In genomic region chr10:61474344-61474743, GRCm38 (mm10) we compare ENCODE assay signal across 11 mouse cellular contexts. TPM values are rescaled to one million over a fixed set of nuclear protein-coding genes. Genes with fewer than 3 reads are reported as not detected.
DNase-seq lines count a peak whose midpoint lies in the region; ATAC-seq and TF ChIP-seq lines count a peak whose summit lies in the region.
"Had no signal": no experiment of that assay in that cellular context is flagged by ENCODE, and none has a peak within 500 bp of the region (broad histone marks: within the 10 kb centered on the region; RNA-seq: fewer than 3 reads in every experiment).

No protein-coding gene starts in this region.

- DNase-seq in lung, postnatal 0 days (ENCODE audit: low spot score) = peak; percentile 46
- no peak for DNase-seq in lung, postnatal 10 days
- DNase-seq in forebrain, embryonic 14.5 days (ENCODE audit: low spot score) = no peak
- peak; percentile 12 for DNase-seq in induced T-regulatory cell, adult 2 months (ENCODE audit: low read depth)
- no peak for DNase-seq in cerebellum, postnatal 10 days
- DNase-seq in left cerebral cortex, postnatal 25 days (ENCODE audit: low spot score in 2 of 2) = no peak
- DNase-seq: kidney, postnatal 4 days; lung, embryonic 14.5 days; thymus, adult 18-20 months had no signal

- no peaks in the 10 kb centered on the region for H3K27me3 ChIP-seq in lung, postnatal 0 days (replicated peaks; ENCODE audit: insufficient read depth, low read length)
- no peaks in the 10 kb centered on the region for H3K27me3 ChIP-seq in forebrain, embryonic 14.5 days (replicated peaks; ENCODE audit: control insufficient read depth, insufficient read depth, low read length)
- no peaks in the 10 kb centered on the region for H3K27me3 ChIP-seq in neural tube, embryonic 14.5 days (ENCODE audit: control insufficient read depth, insufficient read depth, low read length)

- H3K36me3 ChIP-seq in lung, postnatal 0 days (ENCODE audit: insufficient read depth, low read length) = no peaks in the 10 kb centered on the region
- H3K36me3 ChIP-seq in forebrain, embryonic 14.5 days (ENCODE audit: control insufficient read depth, insufficient read depth, low read length) = no peaks in the 10 kb centered on the region
- no peaks in the 10 kb centered on the region for H3K36me3 ChIP-seq in neural tube, embryonic 14.5 days (ENCODE audit: control insufficient read depth, insufficient read depth, low read length)
- H3K36me3 ChIP-seq: limb, embryonic 10.5 days had no signal

- no peak overlapping the region for H3K9ac ChIP-seq in lung, postnatal 0 days (replicated peaks; ENCODE audit: low read depth)
- peak overlapping the region; percentile 66; the same call in 1 of the 2 replicates for H3K9ac ChIP-seq in forebrain, embryonic 14.5 days (ENCODE audit: low read length)
- H3K9ac ChIP-seq in neural tube, embryonic 14.5 days (replicated peaks; ENCODE audit: low read depth, low read length) = no peak overlapping the region
- H3K9ac ChIP-seq: lung, embryonic 14.5 days had no signal

- ATAC-seq in lung, postnatal 0 days = no peak
- ATAC-seq in forebrain, embryonic 14.5 days = no peak
- no peak for ATAC-seq in neural tube, embryonic 14.5 days (ENCODE audit: low read depth)

- peaks cover 5% of the 10 kb centered on the region; the same call in 1 of the 2 replicates for H3K4me1 ChIP-seq in lung, postnatal 0 days (ENCODE audit: insufficient read depth, low read depth, low read length)
- H3K4me1 ChIP-seq in forebrain, embryonic 14.5 days (ENCODE audit: control insufficient read depth, insufficient read depth, low read length) = peaks cover 11% of the 10 kb centered on the region
- no peaks in the 10 kb centered on the region for H3K4me1 ChIP-seq in neural tube, embryonic 14.5 days (ENCODE audit: control insufficient read depth, insufficient read depth, low read length)

- H3K4me2 ChIP-seq in lung, postnatal 0 days (replicated peaks; ENCODE audit: low read depth, low read length) = no peak overlapping the region
- H3K4me2 ChIP-seq in forebrain, embryonic 14.5 days (ENCODE audit: low read length) = peak overlapping the region; percentile 96
- peak overlapping the region; percentile 71; the same call in 1 of the 2 replicates for H3K4me2 ChIP-seq in neural tube, embryonic 14.5 days (ENCODE audit: low read depth, low read length)

- TF ChIP-seq EP300 in lung, postnatal 0 days (IDR thresholded peaks at IDR 0.05) = no peak

- 48% methylated on average over 1 of the region's 1 CpGs for WGBS in lung, postnatal 0 days
- WGBS in forebrain, embryonic 14.5 days = 76% methylated on average over 1 of the region's 1 CpGs
- WGBS in neural tube, embryonic 14.5 days = 78% methylated on average over 1 of the region's 1 CpGs

- no peak for TF ChIP-seq CTCF in lung, postnatal 0 days (IDR thresholded peaks at IDR 0.05)

- H3K4me3 ChIP-seq in lung, postnatal 0 days (ENCODE audit: low read depth, low read length) = no peak overlapping the region
- peak overlapping the region; percentile 84 for H3K4me3 ChIP-seq in forebrain, embryonic 14.5 days (ENCODE audit: low read depth, low read length)
- H3K4me3 ChIP-seq in neural tube, embryonic 14.5 days (ENCODE audit: low read depth, low read length) = no peak overlapping the region; the same call in 1 of the 2 replicates

- no peaks in the 10 kb centered on the region for H3K9me3 ChIP-seq in lung, postnatal 0 days (ENCODE audit: low read length)
- H3K9me3 ChIP-seq in forebrain, embryonic 14.5 days (replicated peaks; ENCODE audit: control insufficient read depth, low read length) = no peaks in the 10 kb centered on the region
- no peaks in the 10 kb centered on the region for H3K9me3 ChIP-seq in neural tube, embryonic 14.5 days (ENCODE audit: control insufficient read depth, low read length)
- H3K9me3 ChIP-seq: limb, embryonic 10.5 days had no signal

- H3K27ac ChIP-seq in lung, postnatal 0 days (ENCODE audit: low read length) = no peak overlapping the region
- no peak overlapping the region for H3K27ac ChIP-seq in forebrain, embryonic 14.5 days (ENCODE audit: low read depth, low read length)
- no peak overlapping the region for H3K27ac ChIP-seq in neural tube, embryonic 14.5 days (ENCODE audit: low read depth, low read length)

- intact Hi-C loops in left cerebral cortex, postnatal 25 days (cut with DNase I) = no loop called here

RNA-seq across cellular contexts. Expression of gene Lrrc20, which starts 1.3 kb away (rescaled TPM):
- 5.8 and 6.6 TPM in 2 replicates for polyA plus RNA-seq in lung, postnatal 0 days (2015; fragmentation: Nextera tagmentation; extraction: Ambion mirVana)
- 21.3 TPM in 2 replicates for polyA plus RNA-seq in forebrain, embryonic 14.5 days (2014; fragmentation: Nextera tagmentation; extraction: Ambion mirVana)
- polyA plus RNA-seq in neural tube, embryonic 14.5 days (2014; fragmentation: Nextera tagmentation; extraction: Ambion mirVana) = 14.8 and 15.4 TPM in 2 replicates
- total RNA-seq in left cerebral cortex, postnatal 25 days (2021) = 10 to 100 TPM; 17.5 to 18.0 TPM

RNA-seq across cellular contexts. Expression of gene Eif4ebp2, which starts 21.9 kb away (rescaled TPM):
- 61.3 and 62.5 TPM in 2 replicates for polyA plus RNA-seq in lung, postnatal 0 days (2015; fragmentation: Nextera tagmentation; extraction: Ambion mirVana)
- 50.0 and 51.3 TPM in 2 replicates for polyA plus RNA-seq in forebrain, embryonic 14.5 days (2014; fragmentation: Nextera tagmentation; extraction: Ambion mirVana)
- 33.7 and 40.0 TPM in 2 replicates for polyA plus RNA-seq in neural tube, embryonic 14.5 days (2014; fragmentation: Nextera tagmentation; extraction: Ambion mirVana)
- total RNA-seq in left cerebral cortex, postnatal 25 days (2021) = 10 to 100 TPM; 47.7 to 51.4 TPM

RNA-seq across cellular contexts. Expression of gene Nodal, which starts 56.6 kb away (rescaled TPM):
- polyA plus RNA-seq in lung, postnatal 0 days (2015; fragmentation: Nextera tagmentation; extraction: Ambion mirVana) = 0.37 TPM in 2 replicates
- polyA plus RNA-seq in forebrain, embryonic 14.5 days (2014; fragmentation: Nextera tagmentation; extraction: Ambion mirVana) = 0.14 TPM in 1 of 2 replicates, not detected in the other
- 0.12 and 0.13 TPM in 2 replicates for polyA plus RNA-seq in neural tube, embryonic 14.5 days (2014; fragmentation: Nextera tagmentation; extraction: Ambion mirVana)
- total RNA-seq in left cerebral cortex, postnatal 25 days (2021) = under 1 TPM; 0.21 to 0.28 TPM

Comparison
In these comparisons a context has a peak if more than half of its experiments do, and no peak if none do; other contexts are left out.
1. DNase-seq: peak in lung, postnatal 0 days (single experiment) and induced T-regulatory cell, adult 2 months (single experiment); none in lung, postnatal 10 days (single experiment), forebrain, embryonic 14.5 days (single experiment), cerebellum, postnatal 10 days (0 of 2) and left cerebral cortex, postnatal 25 days (0 of 2).